Mouse (Mus musculus) heart, adult 2 months (tissue): ENCODE results near the gene Fgfr2.

Experiments used
- CTCF ChIP-seq: fragments of 200-600 bp; IDR thresholded peaks from 2 replicates; pipeline ENCODE4 v1.8.1; 2022; ENCODE audit warnings: antibody characterized with exemption, mild to moderate bottlenecking, moderate library complexity
- EP300 ChIP-seq: fragments of 200-500 bp; IDR thresholded peaks from 2 replicates; pipeline ENCODE4 v1.6.1; 2011; ENCODE audit warnings: low read depth, low read length, control low read depth; ENCODE audit not compliant: insufficient read depth
- POLR2A ChIP-seq: fragments of 200-500 bp; IDR thresholded peaks from 2 replicates; pipeline ENCODE4 v1.6.1; 2011; ENCODE audit warnings: mild to moderate bottlenecking, low read depth, low read length, control low read depth; ENCODE audit not compliant: insufficient read depth

GRCm38 (mm10) chr7:130205140-130205539, 2918.0 kb downstream of the Fgfr2 start:
- TF ChIP-seq EP300 (no peak), CTCF (no peak), POLR2A (no peak)
